Mouse (Mus musculus) kidney, adult 2 months (tissue): ENCODE results near the gene Carns1. TPM values are rescaled to one million over a fixed set of nuclear protein-coding genes. Genes with fewer than 3 reads are reported as not detected.
"Not testable (repeated sequence)": the region's sequence is repeated elsewhere in the genome, so short reads cannot be mapped to it uniquely, and the experiment has no call there.

Experiments
- DNase-seq: peaks from one replicate; pipeline ENCODE4 v3.0.0; 2021
- H3K27ac ChIP-seq: fragments of 200-500 bp; 2 replicates; pipeline ENCODE4 v1.5.1; 2012; ENCODE audit warnings: low read depth, low read length, control low read depth, inconsistent platforms; ENCODE audit not compliant: insufficient read depth
- H3K27me3 ChIP-seq: fragments of 200-500 bp; replicated peaks from 2 replicates; pipeline ENCODE4 v1.6.1; 2012; ENCODE audit warnings: mild to moderate bottlenecking, moderate library complexity, low read length, inconsistent platforms; ENCODE audit not compliant: control insufficient read depth, insufficient read depth
- H3K36me3 ChIP-seq: fragments of 200-500 bp; 2 replicates; pipeline ENCODE4 v1.6.1; 2012; ENCODE audit warnings: mild to moderate bottlenecking, moderate library complexity, low read length, inconsistent platforms; ENCODE audit not compliant: control insufficient read depth, insufficient read depth
- H3K4me1 ChIP-seq: fragments of 200-500 bp; 2 replicates; pipeline ENCODE4 v1.6.1; 2011; ENCODE audit warnings: low read length; ENCODE audit not compliant: control insufficient read depth, insufficient read depth
- H3K4me3 ChIP-seq: fragments of 200-500 bp; 2 replicates; pipeline ENCODE4 v1.5.1; 2011; ENCODE audit warnings: mild to moderate bottlenecking, low read depth, low read length, control low read depth; ENCODE audit not compliant: insufficient read depth
- CTCF ChIP-seq: fragments of 200-500 bp; conservative IDR thresholded peaks from 2 replicates; pipeline ENCODE4 v1.5.1; 2011; ENCODE audit warnings: low read depth, mild to moderate bottlenecking, control low read depth, low read length, moderate library complexity, mixed read lengths; ENCODE audit not compliant: insufficient read depth, insufficient read length
- POLR2A ChIP-seq: fragments of 200-500 bp; IDR thresholded peaks from one replicate; pipeline ENCODE4 v1.6.1; 2011; ENCODE audit warnings: low read depth, low read length, control low read depth
- WGBS: fragments of 180-500 bp; shearing (Covaris S2); methylation state at CpG from one replicate; pipeline ENCODE4 v1.1.7; 2018; 5-methylcytosine and 5-hydroxymethylcytosine counted together
- polyA plus RNA-seq: library from polyadenylated mRNA; depleted of rRNA; stranded (reverse); fragments of >200 nt; gene quantifications from 2 replicates; pipeline ENCODE4 v1.2.3, GENCODE M21; 2012

The Carns1 gene
- polyA plus RNA-seq, 1 experiment, result 3.8 TPM

DNA sequence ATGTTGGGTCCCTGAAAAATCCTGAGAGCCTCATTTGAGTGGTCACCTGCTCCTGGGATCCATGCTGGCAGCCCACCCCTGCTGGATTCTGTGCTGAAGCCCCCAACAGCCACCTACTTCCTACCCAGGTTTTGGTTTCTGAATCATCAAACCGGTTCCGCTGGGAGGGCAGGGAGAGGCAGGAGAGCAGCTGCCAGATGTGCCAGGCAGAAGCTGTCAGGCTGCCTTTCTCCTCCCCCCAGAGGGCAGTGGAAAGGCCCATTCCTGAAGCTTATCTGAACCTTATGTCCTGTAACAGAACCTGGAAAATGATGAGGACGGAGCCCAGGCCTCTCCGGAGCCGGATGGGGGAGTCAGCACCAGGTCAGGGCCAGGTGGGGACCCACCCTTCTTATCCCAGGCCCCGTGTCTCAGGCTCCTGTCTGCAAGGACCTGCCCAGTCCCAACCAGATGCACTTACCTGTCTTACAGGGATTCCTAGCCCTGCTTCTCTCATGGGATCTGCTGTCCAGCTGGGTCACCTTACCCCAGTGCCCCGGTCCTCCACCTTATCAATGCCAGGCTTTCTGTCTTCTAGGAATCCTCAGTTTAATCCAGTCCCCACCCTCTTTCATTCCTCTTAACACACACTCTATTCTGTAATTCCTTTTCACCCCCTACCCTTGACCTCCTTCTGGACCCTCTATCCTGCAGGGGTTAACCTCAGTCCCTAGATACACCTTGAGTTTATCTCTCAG lies 48.4 kb downstream of the Carns1 start:
- Histone ChIP-seq H3K27ac (no peak overlapping the region), H3K27me3 (no peaks in the 10 kb centered on the region), H3K36me3 (no peaks in the 10 kb centered on the region; the same call in 1 of the 2 replicates), H3K4me1 (peaks cover 6% of the 10 kb centered on the region; the same call in 1 of the 2 replicates), H3K4me3 (peak overlapping the region; percentile 82)
- 47% methylated on average over 7 of the region's 7 CpGs for WGBS
- TF ChIP-seq CTCF, result no peak
- no peak for TF ChIP-seq POLR2A
- peak; percentile 26 for DNase-seq

DNA sequence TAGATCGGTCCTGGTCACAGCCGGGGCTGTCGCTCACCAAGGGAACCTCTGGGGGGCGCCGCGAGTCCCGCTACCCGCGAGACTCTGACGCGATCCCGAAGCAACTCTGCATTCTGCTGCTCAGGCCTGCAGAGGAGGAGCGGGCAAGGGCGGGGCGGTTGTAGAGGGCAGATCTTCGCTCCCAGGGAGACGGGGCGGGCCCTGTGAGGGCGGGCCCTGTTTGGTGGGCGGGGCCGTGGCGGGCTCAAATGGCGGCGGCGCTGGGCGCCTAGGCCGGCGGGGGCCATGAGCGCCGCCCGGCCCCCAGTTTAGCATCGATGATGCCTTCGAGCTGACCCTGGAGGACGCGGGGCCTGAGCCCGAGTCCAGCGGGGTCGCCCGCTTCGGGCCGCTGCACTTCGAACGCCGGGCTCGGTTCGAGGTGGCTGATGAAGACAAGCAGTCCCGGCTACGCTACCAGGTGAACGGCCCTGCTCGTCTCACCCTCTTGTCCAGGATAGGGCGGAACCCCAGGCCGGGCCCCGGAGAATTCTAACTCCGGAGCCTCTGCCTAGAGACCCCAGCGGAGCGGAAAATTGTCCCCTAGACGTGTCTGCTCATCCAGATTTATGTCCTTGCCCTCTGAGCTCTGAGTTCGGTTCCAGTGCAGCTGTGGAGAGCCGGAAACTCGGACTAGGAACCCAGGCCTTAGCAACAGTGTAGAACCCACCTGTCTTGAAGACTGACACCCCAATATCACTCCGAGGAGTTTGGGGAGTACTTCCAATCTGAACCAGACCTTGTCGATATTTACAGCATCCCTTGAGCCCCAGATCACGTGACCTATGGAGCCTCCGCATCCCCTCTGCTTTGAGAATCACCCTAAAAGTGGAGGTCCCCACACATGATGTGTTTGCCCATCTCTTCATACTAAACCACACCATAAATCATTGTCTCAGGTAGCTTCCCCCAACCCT lies 49.3 kb downstream of the Carns1 start, which contains the start of gene Aip:
Aip (minus strand) TSS at position 118 of the 956 bp plus-strand sequence.
- peak within 1 kb of the TSS; percentile 24; the same call in 1 of the 2 replicates for H3K27ac ChIP-seq
- TF ChIP-seq CTCF (peak; percentile 64), POLR2A (no peak)
- H3K4me1 ChIP-seq, result peaks cover 6% of the 10 kb centered on the region; the same call in 1 of the 2 replicates
- 1% methylated on average over 62 of the region's 64 CpGs for WGBS
- no peaks in the 10 kb centered on the region; the same call in 1 of the 2 replicates for H3K36me3 ChIP-seq
- H3K4me3 ChIP-seq, result peak within 1 kb of the TSS; percentile 82
- H3K27me3 ChIP-seq, result no peaks in the 10 kb centered on the region
- peak; percentile 99 for DNase-seq

GRCm38 (mm10) chr19:4125268-4125667 lies 50.0 kb downstream of the Carns1 start:
- H3K27me3 ChIP-seq, DNase-seq, H3K36me3 ChIP-seq: not testable (repeated sequence)
- Histone ChIP-seq H3K4me1 (peaks cover 10% of the 10 kb centered on the region), H3K4me3 (peak overlapping the region; percentile 42), H3K27ac (peak overlapping the region; percentile 24; the same call in 1 of the 2 replicates)
- WGBS, result 11% methylated on average over 4 of the region's 4 CpGs

DNA sequence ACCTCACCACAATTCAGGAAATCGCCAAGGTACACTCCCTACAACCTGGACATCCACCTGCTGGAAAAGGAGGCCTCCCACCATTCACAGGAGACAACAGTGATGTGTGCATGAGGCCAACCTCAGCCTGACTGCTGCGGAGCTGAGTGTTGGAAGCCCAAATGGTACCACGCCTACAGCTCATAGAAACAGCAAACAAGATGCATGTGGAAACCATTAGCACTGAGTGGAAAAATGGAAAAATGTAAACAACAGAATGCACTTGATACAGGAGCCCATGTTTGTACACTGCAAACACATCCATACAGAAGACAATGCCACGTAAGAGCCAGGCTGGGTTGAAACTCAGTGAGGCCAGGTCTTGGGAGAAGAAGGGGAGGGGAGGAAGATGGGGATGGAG lies 50.8 kb downstream of the Carns1 start:
- Histone ChIP-seq H3K27me3 (no peaks in the 10 kb centered on the region), H3K27ac (no peak overlapping the region), H3K4me1 (peaks cover 10% of the 10 kb centered on the region), H3K36me3 (no peaks in the 10 kb centered on the region; the same call in 1 of the 2 replicates), H3K4me3 (no peak overlapping the region)
- DNase-seq, result no peak
- no peak for TF ChIP-seq CTCF
- no peak for TF ChIP-seq POLR2A
- 90% methylated on average over 4 of the region's 4 CpGs for WGBS

- 84% methylated on average over 7 of the region's 7 CpGs for WGBS
- Histone ChIP-seq H3K36me3 (no peaks in the 10 kb centered on the region; the same call in 1 of the 2 replicates), H3K27ac (no peak overlapping the region), H3K4me1 (peaks cover 10% of the 10 kb centered on the region), H3K27me3 (no peaks in the 10 kb centered on the region), H3K4me3 (no peak overlapping the region)
- TF ChIP-seq POLR2A (no peak), CTCF (no peak)
- no peak for DNase-seq
Measured at GRCm38 (mm10) chr19:4122411-4123370, 52.6 kb downstream of the Carns1 start.

DNA sequence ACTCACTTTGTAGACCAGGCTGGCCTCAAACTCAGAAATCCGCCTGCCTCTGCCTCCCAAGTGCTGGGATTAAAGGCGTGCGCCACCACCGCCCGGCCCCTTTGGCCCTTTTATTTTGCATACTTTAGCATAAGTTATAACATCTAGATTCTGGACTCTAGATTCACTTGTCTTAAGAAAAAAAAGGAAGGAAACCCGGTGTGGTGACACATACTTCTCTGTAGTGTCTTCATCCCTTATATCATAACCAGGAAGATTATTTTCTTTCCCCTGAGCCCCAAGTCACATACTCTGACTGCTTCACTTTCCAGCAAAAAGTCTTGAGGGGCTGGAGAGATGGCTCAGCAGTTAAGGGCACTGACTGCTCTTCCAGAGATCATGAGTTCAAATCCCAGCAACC lies 53.4 kb downstream of the Carns1 start:
- WGBS, result 54% methylated on average over 6 of the region's 6 CpGs
- H3K4me3 ChIP-seq, H3K36me3 ChIP-seq, H3K27me3 ChIP-seq, DNase-seq, H3K27ac ChIP-seq: not testable (repeated sequence)
- peaks cover 10% of the 10 kb centered on the region for H3K4me1 ChIP-seq
